Mouse (Mus musculus) lung, postnatal 0 days (tissue): ENCODE results near the gene Slc37a1.

Experiments used
- CTCF ChIP-seq: IDR thresholded peaks from 2 replicates; pipeline ENCODE4 v1.5.1; 2016; ENCODE audit warnings: antibody characterized with exemption, mild to moderate bottlenecking
- EP300 ChIP-seq: IDR thresholded peaks from 2 replicates; pipeline ENCODE4 v1.6.1; 2016; ENCODE audit warnings: antibody characterized with exemption, mild to moderate bottlenecking, control low read depth

DNA sequence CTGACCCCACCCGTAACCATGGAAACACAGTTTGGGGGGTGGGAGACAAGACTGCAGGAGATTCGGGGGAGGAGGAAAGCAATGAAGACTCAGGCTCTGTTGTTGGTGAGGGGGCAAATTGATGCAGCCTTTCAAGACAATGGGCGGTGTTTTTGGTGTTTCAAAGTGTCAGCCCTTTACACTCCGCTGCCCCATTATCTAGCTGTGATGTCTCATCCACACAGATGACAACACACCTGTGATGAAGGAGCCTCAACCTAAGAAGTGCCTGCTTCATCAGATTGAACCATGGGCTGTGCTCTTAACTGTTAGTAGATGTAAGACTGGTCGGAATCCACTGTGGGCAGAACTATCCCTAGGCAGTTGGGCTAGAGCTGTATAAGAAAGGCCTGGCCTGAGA is 22.8 kb upstream of the Slc37a1 start:
- no peak for TF ChIP-seq CTCF
- TF ChIP-seq EP300 = no peak
